Mouse (Mus musculus) bone marrow, adult 2 months (tissue): ENCODE results near the gene Stox1. TPM values are rescaled to one million over a fixed set of nuclear protein-coding genes. Genes with fewer than 3 reads are reported as not detected.

Experiments used
- H3K27ac ChIP-seq: fragments of 200-500 bp; 2 replicates; pipeline ENCODE4 v1.5.1; 2012; ENCODE audit warnings: low read depth, mild to moderate bottlenecking, control low read depth, inconsistent platforms, low read length; ENCODE audit not compliant: control insufficient read depth, poor library complexity, insufficient read depth
- H3K4me1 ChIP-seq: fragments of 200-500 bp; 2 replicates; pipeline ENCODE4 v1.6.1; 2011; ENCODE audit warnings: low read length; ENCODE audit not compliant: control insufficient read depth, insufficient read depth
- H3K4me3 ChIP-seq: fragments of 200-500 bp; replicated peaks from 2 replicates; pipeline ENCODE3; 2011; ENCODE audit warnings: mild to moderate bottlenecking, low read depth, low read length, control low read depth; ENCODE audit not compliant: control insufficient read depth
- CTCF ChIP-seq: fragments of 200-500 bp; IDR thresholded peaks from 2 replicates; pipeline ENCODE4 v1.5.1; 2011; ENCODE audit warnings: low read length, control low read depth; ENCODE audit not compliant: control insufficient read depth, insufficient read depth
- POLR2A ChIP-seq: fragments of 200-500 bp; IDR thresholded peaks from 2 replicates; pipeline ENCODE4 v1.6.1; 2011; ENCODE audit warnings: low read depth, mild to moderate bottlenecking, control low read depth, low read length, borderline replicate concordance; ENCODE audit not compliant: control insufficient read depth
- WGBS: fragments of 180-500 bp; shearing (Covaris S2); methylation state at CpG from one replicate; pipeline ENCODE4 v1.1.7; 2018; 5-methylcytosine and 5-hydroxymethylcytosine counted together
- polyA plus RNA-seq: library from polyadenylated mRNA; stranded (reverse); fragments of >200 nt; gene quantifications from 2 replicates; pipeline ENCODE4 v1.2.4, GENCODE M21; 2011; ENCODE audit warnings: low replicate concordance; ENCODE audit not compliant: missing spikeins, insufficient read depth, insufficient read length

The Stox1 gene
- polyA plus RNA-seq, 1 experiment, result 0.57 TPM

DNA sequence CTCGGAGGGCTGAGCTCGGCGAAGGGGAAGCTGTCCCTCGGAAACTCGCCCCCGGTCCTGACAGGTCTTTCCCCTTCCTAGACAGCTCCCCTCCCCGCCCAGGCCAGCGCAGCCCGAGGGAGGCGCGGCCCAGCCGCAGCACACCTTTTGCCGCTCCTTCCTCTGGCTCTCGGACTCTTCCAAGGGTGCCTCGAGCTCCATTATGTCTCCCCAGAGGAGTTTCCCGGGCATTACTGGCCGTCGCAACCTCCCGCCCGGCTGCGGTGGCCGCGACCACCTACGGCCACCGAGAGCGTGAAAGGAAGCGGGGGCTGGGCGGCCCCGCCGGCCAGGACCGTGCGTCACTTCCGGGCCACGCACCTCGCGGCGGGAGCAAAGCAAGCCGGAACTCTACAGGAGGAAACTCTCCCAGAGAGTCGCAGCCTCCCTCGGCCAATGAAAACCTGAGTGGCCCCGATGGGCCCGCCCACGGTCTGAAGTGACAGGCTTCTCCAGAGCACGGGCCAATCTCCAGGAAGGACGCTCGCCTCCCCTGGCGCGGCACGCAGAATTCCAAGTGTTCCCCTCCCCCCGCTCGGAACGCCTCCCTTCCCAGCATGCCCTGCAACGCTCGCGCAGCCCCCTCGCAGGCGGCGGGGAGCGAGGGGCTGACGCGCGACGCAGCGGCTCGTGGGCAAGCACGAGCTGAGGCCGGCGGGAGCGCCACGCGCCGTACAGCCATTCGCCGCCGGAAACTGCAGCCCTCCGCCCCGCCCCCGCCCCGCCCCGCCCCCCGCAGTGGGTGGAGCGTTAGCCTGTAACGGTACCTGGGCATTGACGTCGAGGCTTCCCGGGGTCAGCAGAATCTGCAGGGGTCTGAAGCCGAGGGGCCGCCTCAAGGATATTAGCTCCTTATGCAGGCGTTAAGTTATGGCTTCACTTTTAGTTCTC is 74.8 kb downstream of the Stox1 start, which contains the start of gene Ddx50:
TSS of gene Ddx50 (minus strand) at position 338 of the 930 bp plus-strand sequence.
- Histone ChIP-seq H3K27ac (peak within 1 kb of the TSS; percentile 89), H3K4me1 (no peaks in the 10 kb centered on the region; the same call in 1 of the 2 replicates), H3K4me3 (peak within 1 kb of the TSS; percentile 79)
- no peak for TF ChIP-seq CTCF
- TF ChIP-seq POLR2A, result peak; percentile 54; the same call in 1 of the 2 replicates
- WGBS, result under 1% methylated on average over 87 of the region's 89 CpGs

DNA sequence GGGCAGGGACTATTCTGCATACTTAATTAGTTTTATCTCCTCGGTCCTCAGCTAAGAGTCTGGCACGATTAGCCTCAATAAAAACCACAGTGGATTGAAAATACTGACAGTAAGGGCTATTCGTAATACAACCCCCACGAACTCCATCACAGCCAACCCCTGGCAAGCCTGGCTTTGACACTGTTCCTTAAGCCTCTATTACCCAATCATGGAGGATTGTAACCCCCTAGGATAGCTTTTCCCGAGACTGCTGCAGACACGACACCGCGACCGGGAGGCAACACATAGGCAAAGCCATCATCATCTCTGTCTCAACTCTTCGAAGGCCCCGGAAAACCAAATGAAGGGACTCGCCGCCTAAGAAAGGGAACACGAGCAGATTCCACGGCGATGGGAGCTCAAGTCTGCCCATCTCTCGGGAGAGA is 75.6 kb downstream of the Stox1 start:
- H3K4me3 ChIP-seq, result peak overlapping the region; percentile 79
- H3K4me1 ChIP-seq, result no peaks in the 10 kb centered on the region; the same call in 1 of the 2 replicates
- no peak for TF ChIP-seq POLR2A
- TF ChIP-seq CTCF, result no peak
- peak overlapping the region; percentile 89 for H3K27ac ChIP-seq
- WGBS, result under 1% methylated on average over 17 of the region's 17 CpGs

Other genes with a start within 250 kb of the Stox1 start
- gene Vps26a, start 239.3 kb downstream of the Stox1 start, polyA plus RNA-seq, result 13.6 and 26.5 TPM in 2 replicates
- 68.7 and 72.9 TPM in 2 replicates for gene Srgn, start 198.7 kb downstream of the Stox1 start, polyA plus RNA-seq
- 6.1 TPM in 2 replicates for gene Kif1bp, start 147.7 kb downstream of the Stox1 start, polyA plus RNA-seq
- gene Ddx21, start 123.8 kb downstream of the Stox1 start, polyA plus RNA-seq, result 22.0 and 36.6 TPM in 2 replicates
- 29.3 and 48.0 TPM in 2 replicates for gene Ddx50, start 74.9 kb downstream of the Stox1 start, polyA plus RNA-seq
- 59.8 and 89.0 TPM in 2 replicates for gene Ccar1, start 66.2 kb upstream of the Stox1 start, polyA plus RNA-seq
- gene Tet1, start 182.9 kb upstream of the Stox1 start, polyA plus RNA-seq, result 1.3 and 2.2 TPM in 2 replicates
- 5.6 and 7.3 TPM in 2 replicates for gene Slc25a16, start 194.5 kb upstream of the Stox1 start, polyA plus RNA-seq
- gene Dna2, start 220.9 kb upstream of the Stox1 start, polyA plus RNA-seq, result 29.5 and 38.9 TPM in 2 replicates